Mouse (Mus musculus): Measurements from ENCODE around the gene Scgb1b17.
"Not testable (repeated sequence)": the region's sequence is repeated elsewhere in the genome, so short reads cannot be mapped to it uniquely, and the experiment has no call there.

Scgb1b17 gene

GRCm38 (mm10) chr7:33063149-33063548 is at the start of gene Scgb1b17:
Gene Scgb1b17 (plus strand): TSS chr7:33063449.
- DNase-seq, result not testable (repeated sequence)

GRCm38 (mm10) chr7:33056461-33056860 is 6.8 kb upstream of the Scgb1b17 start, which contains the start of gene Scgb2b17:
Gene Scgb2b17 (minus strand): TSS chr7:33056561.
- not testable (repeated sequence) for DNase-seq

Measured in heart, adult 11 months (tissue).